In genomic region chr8:121589205-121589726, GRCm38 (mm10) we compare ENCODE assay signal across 13 mouse cellular contexts. TPM values are rescaled to one million over a fixed set of nuclear protein-coding genes. Genes with fewer than 3 reads are reported as not detected.
A peak's percentile ranks its signal among the peaks of the same experiment; 100 is the strongest.
DNase-seq lines count a peak whose midpoint lies in the region; ATAC-seq and TF ChIP-seq lines count a peak whose summit lies in the region.
"Had no signal": no experiment of that assay in that cellular context is flagged by ENCODE, and none has a peak within 500 bp of the region (broad histone marks: within the 10 kb centered on the region; RNA-seq: fewer than 3 reads in every experiment).

No protein-coding gene starts in this region.

- peak overlapping the region; percentile 98; the same call in 1 of the 2 replicates for H3K4me3 ChIP-seq in heart, embryonic 11.5 days (ENCODE audit: low read depth, low read length)
- H3K4me3 ChIP-seq in stomach, embryonic 14.5 days (ENCODE audit: low read depth, low read length), result no peak overlapping the region
- no peak overlapping the region for H3K4me3 ChIP-seq in stomach, postnatal 0 days (ENCODE audit: low read depth, low read length)
- H3K4me3 ChIP-seq in hindbrain, postnatal 0 days (ENCODE audit: low read length), result no peak overlapping the region

- peak overlapping the region; percentile 94 for H3K4me2 ChIP-seq in heart, embryonic 11.5 days
- H3K4me2 ChIP-seq in stomach, embryonic 14.5 days (replicated peaks; ENCODE audit: low read depth, low read length), result peak overlapping the region; percentile 84; the same call in 1 of the 2 replicates
- no peak overlapping the region for H3K4me2 ChIP-seq in stomach, postnatal 0 days (replicated peaks; ENCODE audit: low read depth)
- no peak overlapping the region for H3K4me2 ChIP-seq in hindbrain, postnatal 0 days (ENCODE audit: low read depth, low read length)

- TF ChIP-seq CTCF in stomach, postnatal 0 days (IDR thresholded peaks at IDR 0.05; ENCODE audit: low read depth), result no peak
- TF ChIP-seq CTCF in hindbrain, postnatal 0 days (IDR thresholded peaks at IDR 0.05; ENCODE audit: low read depth), result no peak

- intact Hi-C loops in heart, postnatal 25 days (cut with DNase I), result no loop called here

- DNase-seq in heart, postnatal 25 days (ENCODE audit: low spot score), result no peak
- DNase-seq in stomach, postnatal 0 days (ENCODE audit: low spot score), result no peak
- DNase-seq in hindbrain, postnatal 0 days (ENCODE audit: low spot score), result no peak
- DNase-seq in yolk sac, embryonic 10.5 days (ENCODE audit: low spot score), result peak; percentile 36
- DNase-seq in B cell, adult 2 months, result no peak
- DNase-seq in embryo, embryonic 10 days (ENCODE audit: low spot score), result no peak
- DNase-seq: gastrocnemius, postnatal 36 days; kidney, postnatal 14 days; left cerebral cortex, postnatal 4 days had no signal

- H3K9me3 ChIP-seq in heart, embryonic 11.5 days (replicated peaks; ENCODE audit: control insufficient read depth, low read length), result no peaks in the 10 kb centered on the region
- H3K9me3 ChIP-seq in stomach, embryonic 14.5 days (ENCODE audit: control insufficient read depth, low read depth, low read length), result no peaks in the 10 kb centered on the region
- no peaks in the 10 kb centered on the region for H3K9me3 ChIP-seq in stomach, postnatal 0 days (ENCODE audit: control insufficient read depth, low read length)
- H3K9me3 ChIP-seq in hindbrain, postnatal 0 days (ENCODE audit: low read length), result no peaks in the 10 kb centered on the region
- H3K9me3 ChIP-seq: midbrain, embryonic 15.5 days had no signal

- H3K4me1 ChIP-seq in heart, embryonic 11.5 days (ENCODE audit: control insufficient read depth, insufficient read depth, low read length), result peaks cover 13% of the 10 kb centered on the region
- H3K4me1 ChIP-seq in stomach, embryonic 14.5 days (ENCODE audit: control insufficient read depth, insufficient read depth, low read length), result peaks cover 12% of the 10 kb centered on the region
- H3K4me1 ChIP-seq in stomach, postnatal 0 days (replicated peaks; ENCODE audit: control insufficient read depth, insufficient read depth), result peaks cover 9% of the 10 kb centered on the region
- peaks cover 23% of the 10 kb centered on the region for H3K4me1 ChIP-seq in hindbrain, postnatal 0 days (ENCODE audit: insufficient read depth, low read length)

- ATAC-seq in heart, embryonic 11.5 days (replicated peaks; ENCODE audit: insufficient number of reproducible peaks, low FRiP score, low TSS enrichment), result no peak
- ATAC-seq in stomach, embryonic 14.5 days (ENCODE audit: insufficient number of reproducible peaks, insufficient read depth, low FRiP score, low read depth), result no peak
- ATAC-seq in stomach, postnatal 0 days (ENCODE audit: low FRiP score, low TSS enrichment), result no peak
- no peak for ATAC-seq in hindbrain, postnatal 0 days

- 29% methylated on average over 2 of the region's 2 CpGs for WGBS in heart, embryonic 11.5 days (ENCODE audit: insufficient replicate concordance)
- 39% methylated on average over 2 of the region's 2 CpGs for WGBS in stomach, embryonic 14.5 days
- 29% methylated on average over 2 of the region's 2 CpGs for WGBS in stomach, postnatal 0 days
- 37% methylated on average over 2 of the region's 2 CpGs for WGBS in hindbrain, postnatal 0 days

- H3K27ac ChIP-seq in heart, embryonic 11.5 days (ENCODE audit: low read depth, low read length), result peak overlapping the region; percentile 60
- H3K27ac ChIP-seq in stomach, embryonic 14.5 days (ENCODE audit: low read length), result no peak overlapping the region
- H3K27ac ChIP-seq in stomach, postnatal 0 days (replicated peaks), result no peak overlapping the region
- peak overlapping the region; percentile 91 for H3K27ac ChIP-seq in hindbrain, postnatal 0 days

- 0 out of 2 replicates have a peak overlapping the region, but pooled peaks have one; percentile 16 for H3K9ac ChIP-seq in heart, embryonic 11.5 days (ENCODE audit: low read depth, low read length)
- H3K9ac ChIP-seq in stomach, embryonic 14.5 days (replicated peaks; ENCODE audit: low read depth, low read length), result no peak overlapping the region
- H3K9ac ChIP-seq in stomach, postnatal 0 days (ENCODE audit: low read length), result no peak overlapping the region
- H3K9ac ChIP-seq in hindbrain, postnatal 0 days (replicated peaks; ENCODE audit: low read length), result no peak overlapping the region

- H3K36me3 ChIP-seq in heart, embryonic 11.5 days (ENCODE audit: control insufficient read depth, insufficient read depth, low read length), result no peaks in the 10 kb centered on the region; the same call in 1 of the 2 replicates
- H3K36me3 ChIP-seq in stomach, embryonic 14.5 days (ENCODE audit: control insufficient read depth, insufficient read depth, low read length), result peaks cover 8% of the 10 kb centered on the region; the same call in 1 of the 2 replicates
- H3K36me3 ChIP-seq in stomach, postnatal 0 days (ENCODE audit: control insufficient read depth, insufficient read depth, low read length), result no peaks in the 10 kb centered on the region; the same call in 1 of the 2 replicates
- no peaks in the 10 kb centered on the region for H3K36me3 ChIP-seq in hindbrain, postnatal 0 days (ENCODE audit: insufficient read depth, low read length)

- no peaks in the 10 kb centered on the region for H3K27me3 ChIP-seq in heart, embryonic 11.5 days (ENCODE audit: control insufficient read depth, insufficient read depth, low read length)
- no peaks in the 10 kb centered on the region for H3K27me3 ChIP-seq in stomach, embryonic 14.5 days (ENCODE audit: control insufficient read depth, insufficient read depth, low read length)
- no peaks in the 10 kb centered on the region for H3K27me3 ChIP-seq in stomach, postnatal 0 days (ENCODE audit: control insufficient read depth, insufficient read depth, low read length)
- H3K27me3 ChIP-seq in hindbrain, postnatal 0 days (ENCODE audit: insufficient read depth, low read length), result no peaks in the 10 kb centered on the region
- H3K27me3 ChIP-seq: midbrain, embryonic 15.5 days had no signal

- TF ChIP-seq EP300 in stomach, postnatal 0 days (optimal IDR thresholded peaks at IDR 0.05), result no peak

RNA-seq across cellular contexts. Expression of gene Map1lc3b, which starts 0.9 kb away (rescaled TPM):
- 186 and 199 TPM in 2 replicates for polyA plus RNA-seq in heart, embryonic 11.5 days (2014; fragmentation: Nextera tagmentation; extraction: Ambion mirVana)
- 100 to 1,000 TPM; 231 to 247 TPM for total RNA-seq in heart, postnatal 25 days (2021)
- 240 and 249 TPM in 2 replicates for polyA plus RNA-seq in stomach, embryonic 14.5 days (2014; fragmentation: Nextera tagmentation; extraction: Ambion mirVana)
- 262 and 274 TPM in 2 replicates for polyA plus RNA-seq in stomach, postnatal 0 days (2015; fragmentation: Nextera tagmentation; extraction: Ambion mirVana)
- 274 and 288 TPM in 2 replicates for total RNA-seq in hindbrain, postnatal 0 days (2014; rRNA removed)
- 346 and 360 TPM in 2 replicates for polyA plus RNA-seq in hindbrain, postnatal 0 days (2015; fragmentation: Nextera tagmentation; extraction: Ambion mirVana)

RNA-seq across cellular contexts. Expression of gene Fbxo31, which starts 10.7 kb away (rescaled TPM):
- 9.5 and 9.7 TPM in 2 replicates for polyA plus RNA-seq in heart, embryonic 11.5 days (2014; fragmentation: Nextera tagmentation; extraction: Ambion mirVana)
- 100 to 1,000 TPM in 1 of 2 experiments, 10 to 100 TPM in 1; 93.0 to 105 TPM for total RNA-seq in heart, postnatal 25 days (2021)
- 14.2 and 15.0 TPM in 2 replicates for polyA plus RNA-seq in stomach, embryonic 14.5 days (2014; fragmentation: Nextera tagmentation; extraction: Ambion mirVana)
- polyA plus RNA-seq in stomach, postnatal 0 days (2015; fragmentation: Nextera tagmentation; extraction: Ambion mirVana), result 10.0 and 10.9 TPM in 2 replicates
- total RNA-seq in hindbrain, postnatal 0 days (2014; rRNA removed), result 70.4 and 77.4 TPM in 2 replicates
- polyA plus RNA-seq in hindbrain, postnatal 0 days (2015; fragmentation: Nextera tagmentation; extraction: Ambion mirVana), result 33.2 and 34.9 TPM in 2 replicates

RNA-seq across cellular contexts. Expression of gene 1700018B08Rik, which starts 45.1 kb away (rescaled TPM):
- 0.24 TPM in 1 of 2 replicates, not detected in the other for polyA plus RNA-seq in heart, embryonic 11.5 days (2014; fragmentation: Nextera tagmentation; extraction: Ambion mirVana)
- not detected for total RNA-seq in heart, postnatal 25 days (2021)
- not detected in 2 replicates for polyA plus RNA-seq in stomach, embryonic 14.5 days (2014; fragmentation: Nextera tagmentation; extraction: Ambion mirVana)
- polyA plus RNA-seq in stomach, postnatal 0 days (2015; fragmentation: Nextera tagmentation; extraction: Ambion mirVana), result not detected in 2 replicates
- total RNA-seq in hindbrain, postnatal 0 days (2014; rRNA removed), result 1.1 TPM in 1 of 2 replicates, not detected in the other
- polyA plus RNA-seq in hindbrain, postnatal 0 days (2015; fragmentation: Nextera tagmentation; extraction: Ambion mirVana), result not detected in 2 replicates
- total RNA-seq: gastrocnemius, postnatal 36 days; left cerebral cortex, postnatal 4 days had no signal
- polyA plus RNA-seq: embryonic facial prominence, embryonic 11.5 days; midbrain, embryonic 15.5 days had no signal

Comparison
In these comparisons a context has a peak if more than half of its experiments do, and no peak if none do; other contexts are left out.
1. H3K4me2 ChIP-seq: peak in heart, embryonic 11.5 days (single experiment) and stomach, embryonic 14.5 days (single experiment); none in stomach, postnatal 0 days (single experiment) and hindbrain, postnatal 0 days (single experiment).
2. H3K27ac ChIP-seq: peak in heart, embryonic 11.5 days (single experiment) and hindbrain, postnatal 0 days (single experiment); none in stomach, embryonic 14.5 days (single experiment) and stomach, postnatal 0 days (single experiment).